In genomic region chr4:48683633-48684209, GRCm38 (mm10) we compare ENCODE assay signal across 13 mouse cellular contexts. TPM values are rescaled to one million over a fixed set of nuclear protein-coding genes. Genes with fewer than 3 reads are reported as not detected.
DNase-seq lines count a peak whose midpoint lies in the region; ATAC-seq and TF ChIP-seq lines count a peak whose summit lies in the region.
"Not testable (repeated sequence)": the region's sequence is repeated elsewhere in the genome, so short reads cannot be mapped to it uniquely, and the experiment has no call there.
"Had no signal": no experiment of that assay in that cellular context is flagged by ENCODE, and none has a peak within 500 bp of the region (broad histone marks: within the 10 kb centered on the region; RNA-seq: fewer than 3 reads in every experiment).

No protein-coding gene starts in this region.

- 87% methylated on average over 14 of the region's 21 CpGs for WGBS in forebrain, embryonic 16.5 days
- WGBS in midbrain, embryonic 11.5 days: 93% methylated on average over 14 of the region's 21 CpGs

- not testable (repeated sequence) for TF ChIP-seq RAD21 in MEL (IDR thresholded peaks at IDR 0.05; ENCODE audit: low read depth, low read length)

- ATAC-seq in forebrain, embryonic 16.5 days: 0 out of 2 replicates have a peak, but pooled peaks have one; percentile 13
- ATAC-seq in midbrain, embryonic 11.5 days (ENCODE audit: low FRiP score): not testable (repeated sequence)

- H3K79me2 ChIP-seq in MEL (ENCODE audit: control insufficient read depth, insufficient read depth, low read length, poor library complexity): peaks cover 20% of the 10 kb centered on the region

- H3K27ac ChIP-seq in MEL (ENCODE audit: control insufficient read depth, low read depth, low read length): peak overlapping the region; percentile 91
- H3K27ac ChIP-seq in forebrain, embryonic 16.5 days (ENCODE audit: low read length); gastrocnemius, adult 2 months; midbrain, embryonic 11.5 days (ENCODE audit: low read depth, low read length): not testable (repeated sequence)

- intact Hi-C loops in gastrocnemius, adult 2 months (cut with DNase I): loop anchor here (5.0 kb wide), 2 partner anchors 141 to 211 kb away; partner anchors contain the start of gene Tex10

- peak; percentile 81 for DNase-seq in MEL (ENCODE audit: low read depth, low spot score)
- peak; percentile 64 for DNase-seq in brain, adult 2 months (ENCODE audit: low read depth, low spot score)
- peak; percentile 27 for DNase-seq in cerebellum, adult 9-11 months
- DNase-seq in gastrocnemius, adult 2 months: not testable (repeated sequence)
- peak; percentile 26 to 60 for DNase-seq in layer of hippocampus, adult 18-20 months (ENCODE audit: low spot score in 2 of 2)
- DNase-seq in layer of hippocampus, adult 9-11 months: peak; percentile 54
- DNase-seq in midbrain, embryonic 11.5 days (ENCODE audit: low spot score, missing footprints): peak; percentile 26

- H3K9me3 ChIP-seq in MEL (replicated peaks; ENCODE audit: insufficient read depth, low read length); forebrain, embryonic 16.5 days (ENCODE audit: control insufficient read depth, low read length); midbrain, embryonic 11.5 days (ENCODE audit: control insufficient read depth, low read length): not testable (repeated sequence)

- not testable (repeated sequence) for H3K36me3 ChIP-seq in MEL (ENCODE audit: control insufficient read depth in 1 of 2, insufficient read depth in 2 of 2, low read length in 2 of 2); forebrain, embryonic 16.5 days (ENCODE audit: control insufficient read depth, insufficient read depth); midbrain, embryonic 11.5 days (ENCODE audit: control insufficient read depth, insufficient read depth, low read length)

- H3K4me2 ChIP-seq in forebrain, embryonic 16.5 days (ENCODE audit: low read length); midbrain, embryonic 11.5 days: not testable (repeated sequence)

- not testable (repeated sequence) for TF ChIP-seq CTCF in MEL (IDR thresholded peaks at IDR 0.05 in 2 of 3, conservative IDR thresholded peaks at IDR 0.05 in 1 of 3; ENCODE audit: control insufficient read depth in 1 of 3, insufficient read depth in 1 of 3, low read depth in 2 of 3, low read length in 3 of 3, poor library complexity in 1 of 3, severe bottlenecking in 1 of 3); gastrocnemius, adult 2 months (IDR thresholded peaks at IDR 0.05)

- TF ChIP-seq EP300 in MEL (IDR thresholded peaks at IDR 0.05; ENCODE audit: low read depth in 1 of 2, low read length in 2 of 2): not testable (repeated sequence)

- peak overlapping the region; percentile 80 for H3K9ac ChIP-seq in MEL (ENCODE audit: control insufficient read depth, low read depth, low read length, poor library complexity, severe bottlenecking)
- H3K9ac ChIP-seq in forebrain, embryonic 16.5 days (replicated peaks; ENCODE audit: low read depth, low read length); midbrain, embryonic 11.5 days (ENCODE audit: low read length): not testable (repeated sequence)

- not testable (repeated sequence) for H3K27me3 ChIP-seq in MEL (ENCODE audit: control insufficient read depth in 1 of 2, insufficient read depth in 2 of 2, low read length in 2 of 2); forebrain, embryonic 16.5 days (replicated peaks; ENCODE audit: control insufficient read depth, insufficient read depth, low read length); midbrain, embryonic 11.5 days (ENCODE audit: control insufficient read depth, insufficient read depth, low read length)

- H3K4me1 ChIP-seq in MEL (ENCODE audit: control insufficient read depth in 1 of 2, insufficient read depth in 2 of 2, low read length in 2 of 2); forebrain, embryonic 16.5 days (replicated peaks; ENCODE audit: control insufficient read depth, insufficient read depth, low read length); midbrain, embryonic 11.5 days (ENCODE audit: control insufficient read depth, insufficient read depth, low read length): not testable (repeated sequence)

- H3K4me3 ChIP-seq in MEL (ENCODE audit: control insufficient read depth in 1 of 2, insufficient read depth in 1 of 2, low read depth in 2 of 2, low read length in 2 of 2): peak overlapping the region; percentile 70 to 75
- H3K4me3 ChIP-seq in forebrain, embryonic 16.5 days (replicated peaks; ENCODE audit: low read length); midbrain, embryonic 11.5 days (ENCODE audit: low read depth, low read length): not testable (repeated sequence)
- H3K4me3 ChIP-seq in gastrocnemius, adult 2 months: peak overlapping the region; percentile 13; the same call in 1 of the 2 replicates

- peak in 1 of 2 experiments; percentile 79; a peak in 2 of 4 replicates for TF ChIP-seq POLR2A in MEL (IDR thresholded peaks at IDR 0.05; ENCODE audit: control insufficient read depth in 1 of 2, insufficient read depth in 1 of 2, low read depth in 1 of 2, low read length in 2 of 2, poor library complexity in 1 of 2)

TF ChIP-seq in MEL, 35 proteins besides CTCF, POLR2A, EP300 and RAD21:
- 0 out of 2 replicates have a peak, but pooled peaks have one; percentile 26 for TF ChIP-seq ZMIZ1 (IDR thresholded peaks at IDR 0.05; ENCODE audit: low read depth, low read length)
- 0 out of 2 replicates have a peak, but pooled peaks have one; percentile 24 for TF ChIP-seq MAX (IDR thresholded peaks at IDR 0.05; ENCODE audit: low read length)
- TF ChIP-seq HCFC1 (IDR thresholded peaks at IDR 0.05; ENCODE audit: low read depth, low read length): 0 out of 2 replicates have a peak, but pooled peaks have one; percentile 23
- peak; percentile 40; the same call in 1 of the 2 replicates for TF ChIP-seq SIN3A (IDR thresholded peaks at IDR 0.05; ENCODE audit: low read length)
- peak; percentile 54; the same call in 1 of the 2 replicates for TF ChIP-seq TBP (IDR thresholded peaks at IDR 0.05; ENCODE audit: low read depth, low read length)
- 0 out of 2 replicates have a peak, but pooled peaks have one; percentile 5 for TF ChIP-seq ETS1 (IDR thresholded peaks at IDR 0.05; ENCODE audit: low read depth, low read length)
- TF ChIP-seq MXI1 (IDR thresholded peaks at IDR 0.05; ENCODE audit: low read depth, low read length): peak; percentile 48; the same call in 1 of the 2 replicates
- TF ChIP-seq MYC (IDR thresholded peaks at IDR 0.05; ENCODE audit: low read depth, low read length): peak; percentile 65; the same call in 1 of the 2 replicates
- TF ChIP-seq NELFE (IDR thresholded peaks at IDR 0.05; ENCODE audit: low read depth, low read length): peak; percentile 62
- TF ChIP-seq POLR2AphosphoS2 (IDR thresholded peaks at IDR 0.05; ENCODE audit: low read length): 0 out of 2 replicates have a peak, but pooled peaks have one; percentile 25

RNA-seq across cellular contexts. Expression of gene Cavin4, which starts 20.4 kb away (rescaled TPM):
- not detected in 2 replicates for total RNA-seq in MEL (2012; rRNA removed)
- polyA plus RNA-seq in MEL (2012; ENCODE audit: insufficient read depth in 1 of 2, insufficient read length in 2 of 2, low read depth in 1 of 2, low replicate concordance in 2 of 2, missing spikeins in 1 of 2): not detected
- 1.1 and 1.4 TPM in 2 replicates for polyA plus RNA-seq in forebrain, embryonic 16.5 days (2015; fragmentation: Nextera tagmentation; extraction: Ambion mirVana)
- total RNA-seq in gastrocnemius, adult 2 months (2021): 100 to 1,000 TPM; 116 to 159 TPM
- 1 to 10 TPM; 1.5 to 1.7 TPM for total RNA-seq in layer of hippocampus, adult 18-20 months (2021)
- polyA plus RNA-seq in midbrain, embryonic 11.5 days (2014; fragmentation: Nextera tagmentation; extraction: Ambion mirVana): 1.6 and 2.1 TPM in 2 replicates
- total RNA-seq: common myeloid progenitor, adult 5-6 weeks had no signal
- polyA plus RNA-seq: CD4-positive, CD25-positive, alpha-beta regulatory T cell, adult 4 months; erythroblast, embryonic 14.5 days; G1E; inflammation-experienced regulatory T-cells, adult 6 months had no signal

Comparison
In these comparisons a context has a peak if more than half of its experiments do, and no peak if none do; other contexts are left out.
1. RNA of gene Cavin4, which starts 20.4 kb away (total RNA-seq): 116 to 159 TPM in gastrocnemius, adult 2 months; 1.5 to 1.7 TPM in layer of hippocampus, adult 18-20 months and not detected in MEL; every median in the first group is over 10 times any median in the second.